Mouse (Mus musculus): ENCODE results near the gene Ttc22. TPM values are rescaled to one million over a fixed set of nuclear protein-coding genes. Genes with fewer than 3 reads are reported as not detected.

The Ttc22 gene
- 1 to 10 TPM in 1 of 2 experiments, under 1 TPM in 1; 0.94 to 1.0 TPM for total RNA-seq (2021)
- long read RNA-seq, experiment 1, partial matches to known transcripts: 2 of 2 reads
- long read RNA-seq, experiment 1, other reads (novel, unspliced or antisense): 0 of 2 reads
- long read RNA-seq, experiment 2, partial matches to known transcripts: 1 of 3 reads
- long read RNA-seq, experiment 2, other reads (novel, unspliced or antisense): 2 of 3 reads

DNA sequence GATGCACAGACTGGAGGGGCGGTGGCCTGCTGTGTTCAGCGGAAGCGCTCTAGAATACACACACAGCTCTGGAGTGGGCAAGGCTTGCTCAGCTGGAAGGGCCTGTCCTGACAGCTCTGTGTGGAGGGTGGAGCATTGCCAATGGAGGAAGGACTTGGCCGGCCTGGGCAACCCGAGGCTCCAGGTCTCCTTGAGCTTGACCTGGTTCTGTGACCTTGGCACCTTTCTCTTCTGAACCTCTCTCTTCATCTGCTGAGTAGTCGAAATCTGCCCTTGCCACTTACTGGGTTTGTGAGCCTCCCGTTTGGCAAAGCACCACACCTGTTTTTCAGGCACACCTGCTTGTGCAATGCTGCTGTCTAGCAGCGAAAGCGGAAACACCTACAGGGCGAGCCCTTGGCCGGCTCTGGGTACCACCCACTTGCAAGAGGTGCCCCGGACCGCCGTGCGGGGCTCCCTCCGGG lies at the start of gene Ttc22:
TSS of gene Ttc22 (plus strand) at position 403 of the 464 bp plus-strand sequence.
- no peak for DNase-seq (ENCODE audit: low spot score in 2 of 2)

DNA sequence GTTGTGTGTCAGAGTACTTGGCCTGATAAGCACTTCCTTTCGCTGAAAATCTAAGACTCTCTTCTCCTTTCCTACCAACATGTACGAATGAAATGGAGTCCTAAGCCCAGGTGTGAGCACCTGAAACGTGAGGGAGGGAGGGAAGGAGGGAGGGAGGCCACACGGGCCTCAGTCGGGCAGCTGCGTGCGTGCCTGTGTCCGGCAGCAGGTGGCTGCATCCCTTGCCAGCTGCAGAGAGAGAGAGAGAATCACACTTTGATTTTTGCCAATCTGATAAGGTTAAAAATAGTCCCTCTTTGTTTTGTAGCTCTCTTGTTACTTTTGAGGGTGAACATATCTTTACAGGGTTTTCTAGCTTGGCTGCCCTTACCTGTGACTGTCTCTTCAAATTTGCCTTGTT lies 47.2 kb upstream of the Ttc22 start:
- no peak for DNase-seq (ENCODE audit: low spot score in 2 of 2)

DNA sequence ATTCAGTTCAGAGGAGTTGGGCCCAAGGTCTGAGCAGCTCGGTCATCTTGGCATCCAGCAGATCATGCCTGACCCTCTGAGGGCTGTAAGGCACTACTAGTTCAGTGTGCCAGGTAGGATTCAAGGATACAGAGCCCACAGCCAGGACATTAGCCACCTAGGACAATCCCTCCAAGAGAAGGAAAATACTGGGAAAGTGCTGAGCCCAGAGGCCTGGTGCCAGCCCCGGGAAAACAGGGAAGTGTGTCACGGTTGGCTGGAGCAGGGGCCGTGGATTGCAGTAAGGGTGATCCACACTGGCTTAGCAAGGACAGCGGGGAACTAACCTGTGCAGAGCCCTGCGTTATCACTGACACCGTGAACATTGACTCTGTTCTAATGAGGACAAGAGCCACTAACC lies 44.7 kb upstream of the Ttc22 start:
- no peak for DNase-seq (ENCODE audit: low spot score in 2 of 2)

DNA sequence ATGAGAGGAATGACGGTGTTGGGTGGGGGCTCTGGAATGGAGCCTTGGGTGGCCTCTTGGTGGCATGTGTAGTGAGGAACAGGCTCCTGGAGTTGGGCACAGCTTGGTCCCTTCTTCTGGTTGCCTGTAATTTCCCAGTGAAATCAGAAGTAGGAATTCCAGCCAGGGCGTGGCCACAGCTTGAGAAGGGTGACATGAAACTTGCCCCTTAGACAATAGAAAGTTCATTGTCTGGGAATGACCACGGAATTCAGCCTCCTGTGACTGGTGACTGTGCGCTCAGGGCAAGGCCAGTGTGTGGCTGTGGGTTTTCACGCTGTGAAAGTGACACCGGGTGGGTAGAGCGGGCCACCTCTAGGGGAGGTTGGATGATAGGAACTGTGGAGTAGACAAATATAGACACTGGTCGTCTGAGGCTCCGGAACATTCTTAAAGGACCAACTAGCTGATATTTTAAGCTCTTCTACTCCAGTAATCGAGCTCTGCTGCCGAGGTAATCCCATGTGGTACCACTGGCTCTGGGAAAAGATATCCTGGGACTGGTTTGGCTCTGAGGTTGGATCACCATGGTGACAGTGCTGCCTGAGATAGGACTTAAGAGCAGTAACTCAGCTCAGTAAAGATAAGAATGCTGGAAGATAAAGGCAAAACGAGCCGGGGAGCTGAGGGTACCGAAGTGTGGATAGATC lies 40.9 kb upstream of the Ttc22 start:
- DNase-seq (ENCODE audit: low spot score in 2 of 2): peak; percentile 27 to 42

DNA sequence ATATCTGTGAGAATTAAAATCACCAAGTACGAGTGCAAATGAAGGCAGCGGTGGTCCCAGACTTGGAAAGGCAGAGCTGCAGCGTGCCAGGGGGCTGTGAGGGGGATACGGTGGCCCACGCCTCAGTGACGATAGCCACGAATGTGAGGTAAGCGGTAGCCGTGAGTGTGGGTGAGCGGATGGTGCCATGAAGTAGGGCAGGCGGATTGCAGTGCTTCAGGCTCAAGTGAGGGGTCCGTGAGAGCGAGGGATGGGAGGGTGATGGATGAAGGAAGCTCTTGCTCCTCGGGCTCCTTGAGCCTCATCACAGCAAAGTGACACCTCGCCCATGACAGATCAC lies 40.4 kb upstream of the Ttc22 start:
- DNase-seq (ENCODE audit: low spot score in 2 of 2): peak in 1 of 2 experiments; percentile 52

DNA sequence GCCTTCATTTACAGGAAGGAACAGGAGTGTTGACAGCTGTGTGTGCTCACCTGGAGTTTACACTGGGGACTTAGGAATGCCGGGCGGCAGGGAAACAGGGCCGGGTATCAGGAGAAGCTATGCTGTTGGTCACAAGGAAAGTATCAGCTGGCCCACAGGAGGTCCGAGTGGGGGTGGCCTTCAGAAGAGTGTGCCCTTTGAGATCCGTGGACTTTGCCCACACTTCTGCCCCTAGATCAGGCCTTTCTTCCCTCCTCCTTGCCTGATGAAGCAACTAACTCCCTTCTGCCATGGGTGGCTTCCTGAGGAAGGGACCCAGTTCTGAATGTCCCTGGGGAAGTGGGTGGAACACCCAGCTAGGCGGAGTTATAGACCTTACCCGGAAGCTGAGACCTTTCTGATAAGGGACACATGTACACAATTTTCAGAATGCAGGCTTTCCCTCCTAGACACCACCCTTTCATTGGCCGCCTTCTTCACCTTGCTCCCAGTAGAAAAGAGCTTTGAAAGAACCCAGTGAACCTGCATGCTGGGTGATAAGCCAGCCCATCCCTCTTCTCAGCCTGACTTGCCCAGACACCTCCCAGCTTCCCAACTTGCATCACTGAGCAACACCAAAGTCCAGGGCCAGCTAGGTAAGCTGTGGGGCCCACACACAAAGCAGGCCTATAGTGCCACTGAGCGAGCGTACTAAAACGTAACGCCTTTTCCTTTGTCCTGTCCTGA lies 39.6 kb upstream of the Ttc22 start:
- DNase-seq (ENCODE audit: low spot score in 2 of 2): no peak

DNA sequence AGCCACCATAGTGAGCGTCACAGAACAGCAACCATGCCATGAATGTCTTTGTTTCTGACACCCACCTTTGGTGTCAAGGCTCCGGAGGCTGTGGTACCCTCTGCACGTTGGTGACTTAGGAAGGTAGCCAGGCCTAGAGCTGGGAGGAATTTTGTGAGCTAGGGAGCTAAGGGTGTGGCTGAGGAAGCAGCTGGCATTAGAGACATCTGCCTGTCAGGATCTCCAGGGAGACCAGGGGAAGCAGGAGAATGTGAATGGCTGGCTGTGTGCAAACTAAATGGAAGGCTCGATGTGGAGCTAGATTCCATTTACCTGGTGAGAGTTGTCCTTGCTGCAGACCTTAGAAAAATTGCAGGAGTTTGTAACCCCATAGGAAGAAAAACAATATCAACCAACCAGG lies 37.6 kb upstream of the Ttc22 start:
- no peak for DNase-seq (ENCODE audit: low spot score in 2 of 2)

DNA sequence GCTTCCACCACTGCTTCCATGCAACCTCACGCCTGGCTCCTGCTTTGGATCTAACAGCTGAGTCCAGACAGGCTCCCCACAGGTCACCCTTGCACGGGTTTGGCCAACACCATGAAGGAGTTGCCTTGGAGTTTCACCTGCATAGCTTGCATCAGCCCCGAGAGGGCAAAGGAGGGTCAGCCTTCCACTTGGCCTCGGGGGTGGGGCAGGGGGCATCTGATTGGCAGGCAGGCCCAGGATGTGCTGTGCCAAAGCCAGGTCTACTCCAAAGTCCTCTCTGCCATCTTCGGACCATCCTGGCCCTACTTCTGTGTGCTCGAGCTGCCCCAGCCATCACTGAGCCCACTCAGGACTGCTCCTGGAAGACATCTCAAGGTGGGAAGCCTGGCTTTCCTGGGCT lies 35.2 kb upstream of the Ttc22 start:
- DNase-seq (ENCODE audit: low spot score in 2 of 2): no peak

DNA sequence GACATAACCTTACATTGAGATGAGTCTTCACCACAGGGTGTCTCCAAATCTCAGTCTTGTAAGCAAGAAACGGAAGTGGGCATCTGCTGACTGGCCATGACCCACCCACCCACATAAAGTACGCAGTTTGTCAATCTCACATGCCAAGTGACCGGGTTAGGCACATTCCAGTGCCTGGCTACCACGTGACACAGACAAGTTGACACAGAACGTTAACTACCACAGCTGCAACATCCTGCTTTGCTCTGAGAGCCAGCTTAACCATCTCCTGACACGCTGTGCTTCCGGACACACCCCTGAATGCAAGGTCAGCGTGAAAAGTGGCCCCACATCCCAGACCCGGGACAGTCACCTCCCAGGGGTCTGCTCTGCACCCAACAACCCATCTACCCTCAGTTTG lies 32.1 kb upstream of the Ttc22 start:
- no peak for DNase-seq (ENCODE audit: low spot score in 2 of 2)

DNA sequence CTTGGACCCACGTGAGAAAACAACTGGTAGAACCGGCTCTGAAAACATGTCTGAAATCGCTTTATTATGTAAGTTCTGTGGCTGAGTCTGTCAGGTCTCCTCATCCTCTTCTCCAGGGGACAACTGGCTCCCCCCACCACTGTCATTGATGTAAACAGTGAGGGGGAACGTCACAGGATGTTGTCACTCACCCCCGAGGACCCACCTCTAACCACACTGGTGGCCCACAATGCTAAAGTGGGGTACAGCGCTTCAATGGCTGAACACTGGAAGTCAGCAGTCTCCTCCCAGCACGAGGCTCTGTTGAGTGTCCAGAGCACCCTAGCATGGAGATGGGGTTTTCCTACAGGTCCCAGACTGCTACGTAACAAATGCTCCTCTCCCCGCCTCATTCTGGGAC lies 31.4 kb upstream of the Ttc22 start:
- no peak for DNase-seq (ENCODE audit: low spot score in 2 of 2)

DNA sequence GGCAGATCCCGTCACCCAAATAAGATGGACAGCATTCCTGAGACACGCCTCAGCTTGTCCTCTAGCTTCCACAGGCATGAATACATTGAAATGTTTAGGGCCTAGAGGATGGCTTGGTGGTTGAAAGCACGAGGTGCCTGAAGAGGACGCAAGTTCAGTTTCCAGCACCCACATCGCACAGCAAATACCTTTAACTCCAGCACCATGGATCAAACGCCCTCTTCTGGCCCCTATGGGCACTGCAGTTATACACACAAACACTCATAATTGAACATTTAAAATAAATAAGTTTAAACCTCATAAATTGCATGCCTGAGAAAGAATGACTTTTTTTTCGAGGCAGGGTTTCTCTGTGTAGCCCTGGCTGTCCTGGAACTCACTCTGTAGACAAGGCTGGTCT lies 28.6 kb upstream of the Ttc22 start:
- no peak for DNase-seq (ENCODE audit: low spot score in 2 of 2)

DNA sequence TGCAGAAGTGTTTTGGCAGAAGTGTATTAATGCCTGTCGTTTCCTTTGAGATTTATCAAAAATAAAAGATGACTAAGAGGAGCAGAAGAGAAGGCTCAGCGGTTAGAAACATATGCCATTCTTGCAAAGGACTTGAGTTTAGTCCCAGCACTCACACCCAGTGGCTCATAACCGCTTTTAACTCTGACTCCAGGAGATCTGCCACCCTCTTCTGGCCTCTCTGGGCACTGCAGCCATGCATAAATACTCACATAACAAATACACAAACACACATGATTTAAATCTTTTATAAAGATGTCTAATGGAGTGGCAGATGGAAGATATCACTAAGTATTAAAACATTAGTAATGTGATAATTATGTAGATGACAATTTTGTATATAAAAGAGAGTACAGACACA lies 26.0 kb upstream of the Ttc22 start:
- DNase-seq (ENCODE audit: low spot score in 2 of 2): no peak

DNA sequence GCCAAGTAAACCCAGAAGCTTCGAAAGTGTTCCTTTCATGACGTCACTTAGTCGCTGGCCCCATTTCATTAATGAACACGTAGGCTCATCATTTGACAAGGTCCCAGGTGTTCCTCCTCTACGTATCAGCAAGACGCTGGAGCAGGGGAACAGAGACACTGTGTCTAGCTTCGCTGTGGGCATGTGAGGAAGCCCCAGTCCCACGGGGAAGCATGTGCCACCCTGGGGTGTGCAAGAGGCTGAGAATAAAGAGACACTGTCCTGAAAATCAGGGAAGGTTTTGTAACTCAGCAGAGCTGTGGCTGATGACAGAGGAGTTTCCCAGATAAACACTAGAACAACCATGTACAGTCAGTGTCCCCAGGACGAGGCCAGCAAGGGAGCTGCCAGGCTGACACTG lies 25.2 kb upstream of the Ttc22 start:
- DNase-seq (ENCODE audit: low spot score in 2 of 2): no peak

DNA sequence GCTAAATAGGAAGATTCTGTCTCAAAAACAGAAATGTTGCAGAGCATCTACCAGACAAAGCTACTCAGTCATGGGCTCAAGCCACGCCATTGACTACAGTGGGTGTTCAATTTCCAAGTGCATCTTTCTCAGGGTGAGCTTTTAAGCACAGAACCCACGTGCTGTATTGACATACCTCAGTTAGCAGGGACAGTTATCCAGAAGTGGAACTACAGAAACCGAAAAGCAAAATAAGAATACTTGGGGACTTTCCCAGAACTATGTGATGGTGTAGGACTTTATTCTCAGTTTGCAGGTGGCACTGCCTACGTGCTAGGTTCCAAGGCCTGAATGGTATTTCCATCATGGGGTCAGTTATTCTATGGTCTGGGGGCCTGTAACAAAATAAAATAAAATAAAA lies 24.5 kb upstream of the Ttc22 start:
- no peak for DNase-seq (ENCODE audit: low spot score in 2 of 2)

DNA sequence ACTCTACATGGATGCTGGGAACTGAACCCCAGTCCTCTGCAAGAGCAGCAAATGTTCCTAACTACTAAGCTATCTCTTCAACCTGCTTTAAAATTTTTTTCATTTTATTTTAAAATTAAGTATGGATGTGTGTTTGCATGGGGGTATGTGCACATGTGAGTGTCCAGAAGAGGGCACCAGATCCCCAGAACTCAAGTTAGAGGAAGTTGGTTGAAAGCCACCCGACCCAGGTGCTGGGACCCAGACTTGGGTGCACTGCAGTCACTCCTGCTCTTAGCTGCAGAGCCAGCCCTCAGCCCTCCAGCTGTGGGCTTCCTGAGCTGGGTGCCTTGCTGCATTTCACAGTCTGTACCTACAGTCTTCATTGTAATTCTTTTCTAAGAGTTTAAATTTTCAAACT lies 22.8 kb upstream of the Ttc22 start:
- no peak for DNase-seq (ENCODE audit: low spot score in 2 of 2)

DNA sequence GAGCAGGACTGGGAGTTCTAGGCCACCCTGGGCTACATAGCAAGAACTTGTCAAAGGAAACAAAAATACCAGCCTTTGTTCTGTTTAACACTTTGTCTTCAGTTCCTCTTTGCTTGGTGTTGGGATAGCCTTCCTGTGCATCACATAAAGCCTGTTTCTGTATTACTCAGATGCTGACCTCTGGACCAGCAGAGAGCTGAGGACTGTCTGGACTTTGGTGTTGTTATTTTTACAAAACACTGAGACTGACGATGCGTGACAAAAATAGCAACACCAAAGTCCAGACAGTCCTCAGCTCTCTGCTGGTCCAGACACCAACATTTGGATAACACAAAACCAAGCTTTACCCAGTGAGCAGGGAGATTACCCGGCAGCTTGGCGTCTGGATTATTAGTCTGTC lies 21.5 kb upstream of the Ttc22 start:
- DNase-seq (ENCODE audit: low spot score in 2 of 2): no peak

DNA sequence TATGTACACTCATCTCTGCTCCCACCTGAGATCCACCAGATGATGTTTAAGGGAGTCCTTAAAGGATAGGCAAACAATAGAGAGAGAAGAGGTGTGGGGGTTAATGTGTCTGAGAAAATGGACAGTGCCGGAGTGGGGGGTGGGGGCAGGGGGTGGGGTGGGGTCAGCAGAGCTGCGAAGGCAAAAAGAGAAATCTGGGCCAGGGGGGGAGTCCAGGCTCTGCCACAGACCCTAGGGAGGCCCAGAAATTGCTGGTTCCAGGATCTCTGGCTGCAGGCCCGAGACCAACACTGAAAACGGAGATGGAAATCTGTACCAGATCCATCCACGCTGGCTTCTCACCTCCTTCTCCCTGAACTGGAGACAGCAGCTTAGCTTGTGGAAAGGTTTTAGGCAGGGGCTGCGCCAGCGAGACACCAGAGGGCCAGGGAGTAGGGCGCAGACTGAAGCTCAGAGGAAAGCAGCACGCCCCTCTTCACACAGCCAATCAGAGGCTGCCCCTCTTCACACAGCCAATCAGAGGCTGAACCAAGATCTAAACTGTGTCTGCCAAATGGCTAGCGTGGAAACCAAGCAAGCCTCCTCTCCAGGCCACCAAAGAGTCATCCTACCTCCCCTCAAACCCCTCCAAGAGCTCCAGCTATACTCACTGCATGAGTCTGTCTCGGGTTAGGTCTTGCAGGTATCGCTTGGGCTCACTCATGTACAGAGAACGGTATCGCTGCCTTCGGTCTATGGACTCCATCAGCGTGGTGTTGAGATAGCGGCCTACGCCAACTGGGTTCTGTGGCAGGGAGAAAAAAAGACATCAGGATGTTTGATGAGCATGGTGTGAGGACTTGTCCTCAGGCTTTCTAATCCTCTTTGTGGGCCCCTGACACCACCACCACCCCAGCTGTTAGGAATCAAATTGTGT lies 15.3 kb upstream of the Ttc22 start:
- no peak for DNase-seq (ENCODE audit: low spot score in 2 of 2)

DNA sequence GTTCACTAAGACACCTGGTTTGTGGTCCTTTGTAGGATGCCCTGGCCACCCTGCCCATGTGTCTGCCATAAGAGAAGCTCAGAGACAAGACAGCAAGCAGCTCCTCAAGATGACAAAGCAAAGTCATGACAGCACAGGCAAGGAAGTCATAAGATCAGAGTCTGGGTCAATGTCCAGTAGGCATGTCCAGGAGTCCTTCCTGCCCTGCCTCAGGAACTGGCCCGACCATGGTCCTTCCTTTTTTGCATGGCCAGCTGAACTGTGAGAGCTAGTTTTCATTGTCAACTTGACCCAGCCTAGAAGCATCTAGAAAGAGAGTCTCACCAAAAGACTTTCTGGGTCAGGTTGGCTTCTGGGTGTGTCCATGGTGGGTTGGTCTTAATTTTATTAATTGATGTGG lies 14.3 kb upstream of the Ttc22 start:
- DNase-seq (ENCODE audit: low spot score in 2 of 2): no peak

DNA sequence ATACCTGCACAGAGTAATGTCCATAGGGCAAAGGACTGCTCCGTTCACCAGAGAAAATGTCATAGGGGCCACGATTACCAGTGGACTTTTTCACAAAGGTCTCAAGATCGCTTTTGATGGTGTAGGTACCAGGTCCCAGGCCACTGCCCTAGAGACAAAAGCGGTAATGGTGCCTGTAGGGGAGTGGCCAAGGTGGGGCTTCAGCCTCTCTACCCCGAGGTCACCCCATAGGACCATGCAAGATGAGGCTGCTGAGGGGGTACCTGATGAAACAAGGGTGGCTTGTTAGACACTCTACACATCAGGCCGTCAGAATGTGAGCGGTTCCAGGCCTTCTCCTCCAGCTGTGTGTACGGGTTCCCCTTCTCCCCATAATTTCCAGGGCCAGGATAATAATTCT lies 9.1 kb upstream of the Ttc22 start:
- no peak for DNase-seq (ENCODE audit: low spot score in 2 of 2)

DNA sequence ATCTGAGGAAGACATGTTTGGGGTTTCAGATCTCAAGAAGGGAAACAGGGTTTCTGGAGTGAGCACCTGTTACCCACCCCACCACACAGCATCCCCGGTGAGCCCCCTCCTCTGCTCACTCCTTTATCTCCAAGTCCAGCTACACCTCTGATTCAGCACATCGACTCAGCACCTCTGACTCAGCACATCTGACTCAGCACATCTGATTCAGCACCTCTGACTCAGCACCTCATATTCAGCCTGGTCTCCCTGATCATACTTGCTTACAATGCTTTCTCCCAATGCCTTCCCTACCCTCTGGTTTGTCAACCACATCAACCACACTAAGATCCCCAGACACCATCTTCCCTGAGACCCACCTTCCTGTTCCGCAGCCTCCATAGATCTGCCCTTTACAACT lies 8.7 kb upstream of the Ttc22 start:
- no peak for DNase-seq (ENCODE audit: low spot score in 2 of 2)

DNA sequence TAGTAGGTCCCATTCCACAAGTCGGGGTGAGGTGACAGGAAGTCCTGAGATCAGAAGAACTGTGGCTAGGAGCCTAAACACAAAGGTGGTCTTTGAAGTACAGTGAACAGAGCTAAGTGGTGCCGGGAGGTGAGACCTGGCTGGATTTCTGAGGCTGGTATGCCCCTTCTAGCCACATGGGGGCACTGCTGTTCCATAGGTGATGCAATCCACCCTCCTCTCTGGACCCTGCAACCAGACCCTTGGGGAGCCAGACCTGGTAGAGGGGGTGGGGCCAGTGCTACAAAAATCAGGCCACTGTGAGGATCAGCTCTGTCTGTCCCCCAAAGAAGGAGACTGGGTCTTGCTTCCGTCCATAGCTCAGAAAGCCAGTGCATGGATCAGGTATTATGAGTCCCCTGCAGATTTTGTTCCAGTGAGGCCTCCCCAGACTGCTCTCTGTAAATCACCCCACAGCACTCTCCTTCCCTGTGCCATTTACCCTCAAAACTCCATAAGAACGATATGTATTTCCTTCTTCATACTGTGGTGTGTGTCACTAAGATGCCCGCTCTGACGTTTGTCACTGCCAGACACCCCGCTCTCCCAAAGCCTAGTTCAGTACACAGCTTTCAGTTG lies 7.9 kb upstream of the Ttc22 start:
- DNase-seq (ENCODE audit: low spot score in 2 of 2): peak; percentile 74 to 75

All from left cerebral cortex, adult 18-20 months (tissue).